Mouse (Mus musculus) spleen, adult 2 months (tissue): ENCODE data around the gene Wwox. TPM values are rescaled to one million over a fixed set of nuclear protein-coding genes. Genes with fewer than 3 reads are reported as not detected.

Experiments used
- DNase-seq, 2 experiments: peaks; one replicate each; pipeline versions ENCODE4 v3.0.0 to v3.0.0-alpha.2; 2012 to 2021; ENCODE audit warnings: low spot score in 2 of 2, low read depth in 1 of 2
- H3K27ac ChIP-seq: fragments of 200-500 bp; 2 replicates; pipeline ENCODE4 v1.5.1; 2012; ENCODE audit warnings: low read length, inconsistent platforms; ENCODE audit not compliant: insufficient read depth
- H3K27me3 ChIP-seq: fragments of 200-500 bp; 2 replicates; pipeline ENCODE4 v1.6.1; 2012; ENCODE audit warnings: mild to moderate bottlenecking, moderate library complexity, low read length, inconsistent platforms; ENCODE audit not compliant: control insufficient read depth, insufficient read depth
- H3K36me3 ChIP-seq: fragments of 200-500 bp; 2 replicates; pipeline ENCODE4 v1.6.1; 2012; ENCODE audit warnings: mild to moderate bottlenecking, low read length, inconsistent platforms; ENCODE audit not compliant: control insufficient read depth, insufficient read depth
- H3K4me1 ChIP-seq: fragments of 200-500 bp; 2 replicates; pipeline ENCODE4 v1.6.1; 2011; ENCODE audit warnings: inconsistent platforms; ENCODE audit not compliant: control insufficient read depth, insufficient read depth, insufficient read length
- H3K4me3 ChIP-seq: fragments of 200-500 bp; 2 replicates; pipeline ENCODE4 v1.5.1; 2011; ENCODE audit warnings: mild to moderate bottlenecking, inconsistent platforms; ENCODE audit not compliant: insufficient read depth, insufficient read length; ENCODE audit errors: extremely low read depth
- CTCF ChIP-seq: fragments of 200-500 bp; IDR thresholded peaks from 2 replicates; pipeline ENCODE4 v1.5.1; 2011; ENCODE audit warnings: mild to moderate bottlenecking, inconsistent platforms; ENCODE audit not compliant: insufficient read depth, insufficient read length, insufficient replicate concordance; ENCODE audit errors: extremely low read depth
- POLR2A ChIP-seq: fragments of 200-500 bp; IDR thresholded peaks from 2 replicates; pipeline ENCODE4 v1.6.1; 2011; ENCODE audit warnings: low read depth, low read length, inconsistent platforms
- WGBS: fragments of 180-500 bp; shearing (Covaris S2); methylation state at CpG from one replicate; pipeline ENCODE4 v1.1.7; 2018; 5-methylcytosine and 5-hydroxymethylcytosine counted together
- polyA plus RNA-seq: library from polyadenylated mRNA; depleted of rRNA; stranded (reverse); fragments of >200 nt; gene quantifications from 2 replicates; pipeline ENCODE4 v1.2.3, GENCODE M21; 2012

Gene Wwox
- polyA plus RNA-seq, 1 experiment = 3.8 TPM

DNA sequence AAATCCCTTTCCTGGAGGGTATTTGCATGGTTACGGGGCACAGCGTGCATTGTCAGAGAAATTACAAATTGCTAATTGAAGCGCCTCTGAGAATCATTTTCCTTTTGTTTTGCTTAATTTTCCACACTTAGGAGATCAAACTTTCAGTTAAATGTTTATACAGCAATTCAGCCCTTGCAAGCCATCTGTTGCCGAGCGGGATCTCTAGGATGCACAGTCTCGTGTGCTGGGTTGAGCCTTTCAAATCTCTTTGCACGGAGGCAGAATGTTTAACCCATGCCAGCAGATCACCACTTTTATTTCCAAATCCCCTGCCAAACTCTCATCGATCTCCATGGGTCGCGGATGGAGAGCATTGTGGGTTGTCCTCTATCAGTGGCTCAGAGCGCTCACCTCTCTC is 891.2 kb downstream of the Wwox start:
- Histone ChIP-seq H3K4me1 (no peaks in the 10 kb centered on the region), H3K36me3 (no peaks in the 10 kb centered on the region), H3K27me3 (no peaks in the 10 kb centered on the region), H3K4me3 (no peak overlapping the region), H3K27ac (no peak overlapping the region)
- WGBS = 93% methylated on average over 11 of the region's 11 CpGs
- no peak for DNase-seq
- no peak for TF ChIP-seq POLR2A
- no peak for TF ChIP-seq CTCF

- Histone ChIP-seq H3K36me3 (no peaks in the 10 kb centered on the region), H3K4me3 (no peak overlapping the region), H3K27me3 (no peaks in the 10 kb centered on the region), H3K27ac (no peak overlapping the region), H3K4me1 (no peaks in the 10 kb centered on the region)
- WGBS = 93% methylated on average over 3 of the region's 3 CpGs
- no peak for DNase-seq
- TF ChIP-seq CTCF (no peak), POLR2A (no peak)
These were observed 894.5 kb downstream of the Wwox start for GRCm38 (mm10) chr8:115333972-115334371.

DNA sequence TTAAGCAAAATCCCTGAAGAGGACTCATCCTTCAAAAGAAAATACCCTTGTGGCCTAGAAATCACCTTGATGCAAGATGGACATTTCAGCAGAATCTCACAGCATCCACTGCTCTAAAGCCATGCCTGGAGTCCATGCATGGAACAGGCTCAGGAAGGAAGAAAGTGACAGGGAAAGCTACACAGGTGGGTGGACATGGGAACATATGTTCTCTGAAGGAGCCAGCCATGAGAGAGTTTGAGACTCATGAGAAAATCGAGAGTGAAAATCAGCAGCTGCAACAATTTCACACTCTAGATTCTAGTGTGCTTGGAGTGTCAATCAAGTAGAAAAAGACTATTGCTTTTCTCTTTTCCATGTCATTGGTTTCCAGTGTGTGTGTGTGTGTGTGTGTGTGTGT is 896.9 kb downstream of the Wwox start:
- Histone ChIP-seq H3K4me1 (no peaks in the 10 kb centered on the region), H3K36me3 (no peaks in the 10 kb centered on the region), H3K27ac (no peak overlapping the region), H3K4me3 (no peak overlapping the region), H3K27me3 (no peaks in the 10 kb centered on the region)
- no peak for TF ChIP-seq POLR2A
- no peak for TF ChIP-seq CTCF
- DNase-seq = no peak
- WGBS = 89% methylated on average over 1 of the region's 1 CpGs

DNA sequence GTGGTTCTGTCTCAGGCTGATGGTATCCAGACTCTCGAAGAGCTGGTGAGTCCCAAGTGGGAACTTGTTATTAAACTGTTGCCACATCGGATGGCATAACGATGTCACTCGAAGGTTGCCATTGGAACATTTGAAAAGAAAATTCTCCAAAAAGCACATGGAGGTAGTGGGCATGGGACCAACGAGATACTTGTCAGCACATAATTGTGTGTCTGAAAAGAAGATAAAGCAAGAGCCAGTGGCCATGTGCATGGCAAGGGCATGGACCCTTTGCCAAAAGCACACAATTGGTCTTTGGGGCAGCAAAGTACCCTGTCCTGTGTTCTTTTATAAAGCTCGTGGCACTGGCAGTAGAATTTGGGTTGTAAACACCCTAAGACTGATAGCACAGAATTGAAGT is 909.2 kb downstream of the Wwox start:
- Histone ChIP-seq H3K4me1 (no peaks in the 10 kb centered on the region), H3K36me3 (no peaks in the 10 kb centered on the region), H3K4me3 (no peak overlapping the region), H3K27me3 (no peaks in the 10 kb centered on the region), H3K27ac (no peak overlapping the region)
- no peak for DNase-seq
- TF ChIP-seq POLR2A = no peak
- no peak for TF ChIP-seq CTCF
- 86% methylated on average over 6 of the region's 6 CpGs for WGBS

- no peak overlapping the region for H3K4me3 ChIP-seq
- DNase-seq = no peak
- no peaks in the 10 kb centered on the region for H3K4me1 ChIP-seq
- no peak for TF ChIP-seq CTCF
- no peak for TF ChIP-seq POLR2A
- H3K27ac ChIP-seq = no peak overlapping the region
- H3K36me3 ChIP-seq = no peaks in the 10 kb centered on the region
- no peaks in the 10 kb centered on the region for H3K27me3 ChIP-seq
- WGBS = 87% methylated on average over 6 of the region's 6 CpGs
These were observed 911.3 kb downstream of the Wwox start for GRCm38 (mm10) chr8:115350707-115351106.

DNA sequence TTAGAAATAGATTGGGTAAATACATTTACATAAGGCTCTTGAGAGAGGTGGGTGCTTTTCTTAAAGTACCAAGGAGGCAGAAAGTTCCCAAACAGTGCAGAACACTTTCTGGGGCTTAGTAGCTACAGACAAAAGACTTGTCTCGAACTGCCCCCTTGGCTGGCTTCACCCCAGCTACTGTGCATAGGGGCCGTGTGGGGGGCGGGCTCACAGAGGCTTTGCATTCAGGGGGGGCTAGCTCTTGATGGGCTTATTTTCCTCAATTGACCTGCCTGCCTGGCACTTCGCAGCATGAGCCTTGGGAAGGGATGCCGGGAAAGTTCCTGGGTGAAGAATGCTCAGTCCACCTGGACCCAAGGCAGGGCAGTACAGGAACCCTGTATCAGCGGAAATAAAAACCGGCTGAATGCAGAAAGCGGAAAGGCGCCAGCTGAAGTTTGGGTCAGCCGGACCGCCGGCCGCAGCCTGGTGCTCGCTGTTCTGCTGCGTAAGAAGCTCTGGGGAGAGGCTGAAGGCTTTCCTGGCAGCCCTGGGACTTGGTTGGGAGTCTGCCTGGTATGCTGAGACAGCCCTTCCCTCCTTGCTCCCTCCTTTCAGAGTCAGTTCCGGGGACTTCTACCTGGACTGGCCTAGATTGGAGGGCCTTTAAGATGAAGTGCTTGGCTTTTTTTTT is 918.3 kb downstream of the Wwox start:
- 92% methylated on average over 16 of the region's 16 CpGs for WGBS

DNA sequence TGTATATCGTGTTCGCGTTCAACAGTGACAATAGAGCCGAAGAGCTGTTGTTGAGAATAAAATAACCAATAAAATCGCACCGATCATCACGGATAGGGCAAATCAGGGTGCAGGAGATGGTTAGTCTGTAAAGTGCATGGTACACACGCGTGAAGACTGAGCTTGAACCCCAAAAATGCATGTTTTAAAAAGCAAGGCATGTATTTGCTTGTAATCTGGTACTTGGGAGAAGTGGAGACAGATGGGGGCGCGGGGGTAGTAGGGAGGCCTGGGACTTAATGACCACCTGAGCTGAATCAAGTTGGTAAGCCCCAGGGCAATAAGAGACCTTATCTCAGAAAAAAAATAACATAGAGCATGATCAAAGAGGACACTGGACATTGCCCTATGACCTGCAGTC is 919.0 kb downstream of the Wwox start:
- WGBS = 94% methylated on average over 11 of the region's 11 CpGs
- Histone ChIP-seq H3K4me1 (no peaks in the 10 kb centered on the region), H3K27me3 (no peaks in the 10 kb centered on the region), H3K4me3 (no peak overlapping the region), H3K36me3 (no peaks in the 10 kb centered on the region), H3K27ac (no peak overlapping the region)
- TF ChIP-seq POLR2A (no peak), CTCF (no peak)
- no peak for DNase-seq

More for the DNA sequence above, 918.3 kb downstream of the Wwox start:
- Histone ChIP-seq H3K4me3 (no peak overlapping the region), H3K36me3 (no peaks in the 10 kb centered on the region), H3K27ac (no peak overlapping the region), H3K4me1 (no peaks in the 10 kb centered on the region), H3K27me3 (no peaks in the 10 kb centered on the region)
- no peak for DNase-seq
- no peak for TF ChIP-seq POLR2A
- TF ChIP-seq CTCF = no peak
